Mouse (Mus musculus) embryonic facial prominence, embryonic 12.5 days (tissue): Measurements from ENCODE around the gene Vcl. TPM values are rescaled to one million over a fixed set of nuclear protein-coding genes. Genes with fewer than 3 reads are reported as not detected.

ENCODE experiments used
- ATAC-seq: fragments of 200-750 bp; cut with Nextera tagmentation; 2 replicates; pipeline ENCODE4 v1.8.0; 2017; ENCODE audit not compliant: insufficient number of reproducible peaks, insufficient read depth, low FRiP score, low TSS enrichment
- H3K27ac ChIP-seq: fragments of 300-500 bp; sonication (generic); 2 replicates; pipeline ENCODE4 v1.5.1; 2016; ENCODE audit warnings: mild to moderate bottlenecking
- H3K27me3 ChIP-seq: fragments of 300-500 bp; sonication (generic); 2 replicates; pipeline ENCODE4 v1.6.1; 2016; ENCODE audit warnings: mild to moderate bottlenecking, moderate library complexity
- H3K36me3 ChIP-seq: fragments of 300-500 bp; sonication (generic); 2 replicates; pipeline ENCODE4 v1.6.1; 2016; ENCODE audit warnings: mild to moderate bottlenecking
- H3K4me1 ChIP-seq: fragments of 300-500 bp; sonication (generic); 2 replicates; pipeline ENCODE4 v1.6.1; 2016
- H3K4me2 ChIP-seq: fragments of 300-500 bp; sonication (generic); replicated peaks from 2 replicates; pipeline ENCODE4 v1.6.1; 2016; ENCODE audit warnings: mild to moderate bottlenecking, moderate library complexity
- H3K4me3 ChIP-seq: fragments of 300-500 bp; sonication (generic); 2 replicates; pipeline ENCODE4 v1.5.1; 2016; ENCODE audit warnings: mild to moderate bottlenecking
- H3K9ac ChIP-seq: fragments of 300-500 bp; sonication (generic); 2 replicates; pipeline ENCODE4 v1.6.1; 2016; ENCODE audit warnings: mild to moderate bottlenecking, moderate library complexity
- H3K9me3 ChIP-seq: fragments of 300-500 bp; sonication (generic); 2 replicates; pipeline ENCODE4 v1.6.1; 2016; ENCODE audit warnings: mild to moderate bottlenecking, moderate library complexity
- WGBS: fragments of 180-500 bp; shearing (Covaris S2); methylation state at CpG from one replicate; pipeline ENCODE4 v1.1.7; 2016; 5-methylcytosine and 5-hydroxymethylcytosine counted together
- polyA plus RNA-seq: library from polyadenylated mRNA; unstranded; fragments of >200 nt; fragmentation: Nextera tagmentation; extraction: Ambion mirVana; gene quantifications from 2 replicates; pipeline ENCODE4 v1.2.1, GENCODE M21; 2016

Vcl gene
- polyA plus RNA-seq, 1 experiment from 2014 or later: 49.9 TPM

DNA sequence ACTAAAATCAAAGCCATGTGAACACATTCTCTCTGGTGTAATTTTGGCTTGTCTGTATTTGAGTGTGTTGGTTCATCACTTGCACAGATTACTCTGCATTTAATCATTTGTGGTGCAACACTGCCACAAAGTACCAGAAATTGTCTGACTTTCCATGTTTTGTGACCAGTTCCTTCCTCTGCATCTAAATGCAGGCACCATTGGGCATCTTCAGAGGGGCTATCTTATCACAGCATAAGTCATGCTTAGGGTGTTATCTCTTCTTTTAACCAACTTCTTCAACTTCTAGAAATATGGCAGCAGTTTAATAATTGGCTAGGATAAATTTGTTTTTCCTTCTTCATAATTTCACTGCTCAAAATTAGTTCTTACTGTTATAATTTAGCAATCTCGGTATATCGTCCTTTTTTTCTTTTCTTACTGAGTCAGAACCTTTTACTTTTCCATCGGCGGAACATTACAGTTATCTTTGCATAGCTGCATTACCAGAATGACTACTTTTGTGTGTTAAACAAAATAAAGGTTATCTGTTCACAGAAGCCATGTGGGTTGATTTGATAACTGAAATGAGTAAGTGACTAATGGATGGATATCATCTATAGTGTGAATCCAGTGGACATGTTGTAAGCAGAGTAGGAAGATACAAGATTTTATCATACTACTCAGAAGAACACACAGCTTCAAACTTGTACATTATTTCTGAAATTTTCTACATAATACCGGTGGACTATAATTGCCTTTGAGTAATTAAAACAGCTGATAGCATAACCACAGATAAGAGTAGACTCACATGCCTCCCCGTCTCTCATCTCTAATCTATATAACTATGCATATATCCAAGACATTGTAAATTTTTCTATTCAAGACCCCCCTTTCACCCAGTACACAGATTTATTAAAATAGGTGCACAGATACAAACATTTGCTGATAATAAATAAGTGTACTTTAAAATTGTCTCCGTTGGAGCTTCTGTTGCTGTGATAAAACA is 12.3 kb upstream of the Vcl start:
- no peak overlapping the region for H3K9ac ChIP-seq
- H3K4me1 ChIP-seq: no peaks in the 10 kb centered on the region
- H3K9me3 ChIP-seq: no peaks in the 10 kb centered on the region
- H3K27me3 ChIP-seq: no peaks in the 10 kb centered on the region
- 91% methylated on average over 7 of the region's 7 CpGs for WGBS
- no peak overlapping the region for H3K4me2 ChIP-seq
- ATAC-seq: no peak
- no peaks in the 10 kb centered on the region for H3K36me3 ChIP-seq
- no peak overlapping the region for H3K4me3 ChIP-seq
- H3K27ac ChIP-seq: no peak overlapping the region

DNA sequence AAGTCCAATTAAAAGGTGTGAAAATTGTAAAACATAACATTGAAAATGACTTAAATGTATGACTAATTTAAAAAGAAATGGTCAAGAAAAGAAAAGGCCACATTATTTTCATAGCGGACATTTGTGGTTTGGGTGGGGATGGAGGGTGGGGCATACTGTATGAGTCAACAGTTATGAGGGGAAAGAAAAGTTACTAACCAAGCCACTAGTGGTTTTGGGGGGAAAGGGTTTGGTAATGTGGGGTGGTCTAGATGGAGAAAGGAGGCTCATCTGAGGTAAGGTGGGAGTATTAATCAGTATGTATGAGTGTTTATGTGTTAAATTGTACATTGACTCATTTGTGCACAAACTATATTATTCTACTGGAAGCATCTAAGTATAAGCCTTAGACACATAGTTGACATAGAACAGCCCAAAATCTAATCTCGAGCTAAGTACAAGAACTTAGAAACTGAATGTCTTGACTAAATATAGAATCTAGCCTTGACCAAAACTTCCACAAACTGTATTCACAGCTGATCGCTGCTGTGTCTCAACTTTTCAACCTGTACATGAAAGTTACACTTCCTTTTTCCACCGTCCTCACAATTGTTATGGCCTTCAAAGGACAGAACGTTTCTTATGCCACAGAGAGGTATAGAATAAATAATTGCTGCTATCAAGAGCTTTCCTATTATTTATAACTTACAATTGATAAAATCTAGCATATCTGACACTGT is 5.0 kb upstream of the Vcl start:
- 85% methylated on average over 5 of the region's 5 CpGs for WGBS
- H3K9me3 ChIP-seq: no peaks in the 10 kb centered on the region
- ATAC-seq: no peak

DNA sequence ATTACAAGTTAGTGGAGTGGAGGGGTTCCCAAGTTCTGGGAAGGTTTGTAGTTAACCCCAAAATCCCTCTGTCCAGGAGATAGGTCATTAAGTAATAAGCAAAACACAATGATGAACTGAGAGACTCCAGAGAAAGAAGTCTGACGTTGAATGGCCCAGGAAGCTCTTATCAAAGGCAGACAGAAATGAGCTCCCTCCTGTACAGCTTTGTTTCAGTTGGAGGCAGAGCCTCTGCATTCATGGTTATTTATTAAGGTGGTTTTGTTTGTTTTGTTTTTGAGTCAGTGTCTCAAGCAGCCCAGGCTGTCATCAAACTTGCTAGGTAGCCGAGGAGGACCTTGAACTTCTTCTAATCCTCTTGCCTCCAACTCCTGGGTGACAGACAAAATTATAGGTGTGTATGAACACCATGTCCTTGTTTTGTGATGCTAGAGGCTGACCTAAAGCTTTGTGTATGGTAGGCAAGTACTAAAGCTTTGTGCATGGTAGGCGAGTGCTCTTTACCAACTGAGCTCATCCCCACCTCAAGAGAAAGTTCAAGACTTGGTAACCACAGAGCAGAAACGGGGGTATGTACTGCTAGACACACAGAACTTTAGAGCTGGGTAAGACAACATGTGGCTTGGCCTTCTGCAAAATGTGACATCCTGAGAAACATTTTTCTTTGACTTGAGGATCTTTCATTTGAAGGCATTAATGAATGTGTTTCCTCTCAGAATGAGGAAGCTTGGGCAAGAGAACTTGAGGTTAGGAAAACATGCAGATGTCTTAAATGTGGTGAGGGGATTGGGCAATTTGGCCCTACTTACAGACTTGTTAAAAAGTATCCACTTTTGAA is 1.5 kb upstream of the Vcl start:
- H3K27me3 ChIP-seq: no peaks in the 10 kb centered on the region
- H3K4me1 ChIP-seq: peaks cover 16% of the 10 kb centered on the region
- H3K9ac ChIP-seq: no peak overlapping the region
- WGBS: 80% methylated on average over 4 of the region's 4 CpGs
- ATAC-seq: no peak
- H3K4me3 ChIP-seq: no peak overlapping the region
- H3K4me2 ChIP-seq: no peak overlapping the region
- no peaks in the 10 kb centered on the region for H3K9me3 ChIP-seq
- no peaks in the 10 kb centered on the region for H3K36me3 ChIP-seq
- H3K27ac ChIP-seq: no peak overlapping the region

More for the DNA sequence above, 5.0 kb upstream of the Vcl start:
- H3K4me1 ChIP-seq: no peaks in the 10 kb centered on the region
- H3K36me3 ChIP-seq: no peaks in the 10 kb centered on the region
- no peak overlapping the region for H3K27ac ChIP-seq
- no peak overlapping the region for H3K4me3 ChIP-seq
- no peaks in the 10 kb centered on the region for H3K27me3 ChIP-seq
- H3K4me2 ChIP-seq: no peak overlapping the region
- no peak overlapping the region for H3K9ac ChIP-seq

DNA sequence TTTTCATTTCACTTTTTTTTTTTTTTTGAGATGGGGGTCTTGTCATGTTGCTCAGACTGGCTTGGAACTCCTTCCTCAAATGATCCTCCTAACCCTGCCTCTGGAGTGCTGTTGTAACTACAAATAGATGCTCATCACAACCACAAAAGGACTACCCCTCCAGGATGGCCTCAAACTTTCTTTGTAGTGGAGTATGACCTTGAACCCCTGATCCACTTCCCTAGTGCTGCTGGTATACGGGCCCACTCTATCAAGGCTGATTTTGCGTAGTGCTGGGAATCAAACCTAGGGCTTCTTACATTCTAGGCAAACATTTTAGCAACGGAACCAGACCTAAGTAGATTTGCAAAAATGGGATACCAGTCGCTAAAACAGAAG is 901 bp upstream of the Vcl start:
- H3K27ac ChIP-seq: peak overlapping the region; percentile 69
- no peaks in the 10 kb centered on the region for H3K9me3 ChIP-seq
- peaks cover 16% of the 10 kb centered on the region for H3K4me1 ChIP-seq
- ATAC-seq: no peak
- no peaks in the 10 kb centered on the region for H3K36me3 ChIP-seq
- H3K4me2 ChIP-seq: peak overlapping the region; percentile 82
- H3K27me3 ChIP-seq: no peaks in the 10 kb centered on the region
- H3K4me3 ChIP-seq: peak overlapping the region; percentile 90
- WGBS: 21% methylated on average over 4 of the region's 4 CpGs
- peak overlapping the region; percentile 24 for H3K9ac ChIP-seq

DNA sequence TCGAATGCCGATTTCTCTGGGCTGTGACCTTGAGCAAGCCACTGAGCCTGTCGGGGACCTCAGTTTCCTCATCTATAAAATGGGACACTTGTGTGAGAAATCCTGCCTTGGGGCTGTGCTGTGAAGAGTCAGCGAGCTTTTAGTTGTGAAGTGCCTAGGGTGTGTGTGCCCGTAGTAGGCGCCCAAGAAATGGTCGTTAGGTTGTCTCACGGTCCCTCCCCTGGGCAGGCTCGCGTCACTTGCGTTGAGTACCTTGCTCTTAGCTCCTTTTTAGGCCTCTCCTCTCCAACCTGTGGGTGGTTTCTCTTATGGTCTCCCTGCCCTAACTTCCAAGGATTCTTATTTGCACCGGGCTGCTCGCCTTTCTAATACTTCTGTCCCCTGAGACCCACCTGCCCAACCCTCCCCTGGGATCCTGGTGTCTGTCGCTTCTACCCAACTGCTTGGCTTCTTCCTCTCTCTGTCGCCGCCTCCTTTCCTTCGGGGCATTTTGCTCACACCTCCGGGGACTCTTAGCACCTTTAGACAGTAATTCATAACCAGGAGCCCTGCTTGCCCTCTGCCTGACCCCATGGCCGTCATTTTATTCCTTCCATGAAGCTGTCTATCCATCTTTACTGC is 726 bp downstream of the Vcl start:
- Histone ChIP-seq H3K4me1 (peaks cover 16% of the 10 kb centered on the region), H3K9me3 (no peaks in the 10 kb centered on the region), H3K4me3 (peak overlapping the region; percentile 90), H3K27ac (peak overlapping the region; percentile 86), H3K36me3 (no peaks in the 10 kb centered on the region), H3K27me3 (no peaks in the 10 kb centered on the region), H3K4me2 (peak overlapping the region; percentile 82), H3K9ac (peak overlapping the region; percentile 80)
- no peak for ATAC-seq
- 1% methylated on average over 19 of the region's 19 CpGs for WGBS

DNA sequence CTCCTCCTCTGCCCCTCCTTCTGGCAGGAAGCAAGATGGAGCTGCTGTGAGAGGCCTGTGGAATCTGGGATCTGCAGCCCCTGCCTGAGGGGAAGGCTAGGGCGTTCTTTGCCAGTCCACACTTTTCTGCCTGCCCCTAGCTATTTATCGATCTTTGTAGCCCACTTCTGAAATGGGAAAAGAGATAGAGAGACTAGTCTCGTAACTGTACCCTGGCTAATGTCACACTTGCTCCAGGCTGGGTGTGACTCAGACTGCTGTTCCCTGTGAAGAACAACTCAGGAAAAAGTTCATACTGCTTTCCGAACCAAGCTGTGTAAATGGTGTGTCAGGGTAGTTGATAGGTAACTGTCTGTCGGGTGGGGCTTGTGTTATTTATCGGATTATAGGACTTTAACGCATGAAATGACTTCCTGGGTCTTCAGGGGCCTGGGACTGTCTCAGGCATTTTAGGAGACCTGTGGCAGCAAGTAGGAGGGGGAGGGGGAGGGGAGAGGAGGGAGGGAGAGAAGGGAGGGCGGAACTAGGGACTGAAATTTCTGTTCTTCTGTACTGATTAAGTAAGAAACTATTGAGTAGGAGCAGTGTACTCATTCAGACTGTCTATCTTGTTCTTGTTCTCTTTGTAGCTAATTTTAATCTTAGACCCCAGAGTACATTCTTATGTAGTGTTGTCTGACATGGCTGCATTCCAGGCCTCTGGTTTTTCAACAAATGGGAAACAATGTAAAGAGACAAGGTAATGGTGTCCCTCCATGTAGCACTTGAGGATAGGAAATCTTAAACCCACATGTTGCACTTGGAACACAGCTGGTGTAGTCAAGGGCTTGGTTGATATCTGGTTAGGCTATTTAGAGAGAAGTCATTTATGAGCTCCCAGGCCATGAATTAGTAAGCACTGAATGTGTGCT is 1.5 kb downstream of the Vcl start:
- Histone ChIP-seq H3K4me1 (peaks cover 16% of the 10 kb centered on the region), H3K9ac (peak overlapping the region; percentile 80), H3K36me3 (no peaks in the 10 kb centered on the region), H3K9me3 (no peaks in the 10 kb centered on the region), H3K4me3 (peak overlapping the region; percentile 90), H3K27ac (peak overlapping the region; percentile 36; the same call in 1 of the 2 replicates), H3K27me3 (no peaks in the 10 kb centered on the region), H3K4me2 (peak overlapping the region; percentile 82)
- WGBS: 30% methylated on average over 8 of the region's 8 CpGs
- ATAC-seq: no peak

DNA sequence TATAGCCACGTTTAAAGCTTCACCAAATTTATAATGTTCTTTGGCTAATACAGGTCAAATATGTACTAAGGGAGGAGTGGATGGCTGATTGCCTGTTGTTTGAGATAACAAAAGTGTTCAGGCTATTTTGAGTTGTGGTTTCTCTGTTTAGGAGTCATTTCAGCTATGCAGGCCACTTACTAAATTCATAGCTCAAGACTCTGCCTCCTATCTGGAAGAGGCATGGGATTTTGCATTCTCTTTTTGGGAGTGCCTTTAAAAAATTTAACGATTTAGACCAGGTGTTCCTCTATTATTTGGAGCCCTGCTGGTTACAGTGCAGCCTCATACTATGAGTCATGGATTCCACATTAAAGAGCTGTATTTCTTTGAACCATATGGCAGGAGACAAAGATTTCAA is 9.2 kb downstream of the Vcl start:
- Histone ChIP-seq H3K4me1 (no peaks in the 10 kb centered on the region), H3K4me2 (no peak overlapping the region), H3K27ac (no peak overlapping the region), H3K27me3 (no peaks in the 10 kb centered on the region), H3K9ac (no peak overlapping the region), H3K9me3 (no peaks in the 10 kb centered on the region), H3K4me3 (no peak overlapping the region), H3K36me3 (no peaks in the 10 kb centered on the region)
- WGBS: 65% methylated on average over 2 of the region's 2 CpGs
- no peak for ATAC-seq

DNA sequence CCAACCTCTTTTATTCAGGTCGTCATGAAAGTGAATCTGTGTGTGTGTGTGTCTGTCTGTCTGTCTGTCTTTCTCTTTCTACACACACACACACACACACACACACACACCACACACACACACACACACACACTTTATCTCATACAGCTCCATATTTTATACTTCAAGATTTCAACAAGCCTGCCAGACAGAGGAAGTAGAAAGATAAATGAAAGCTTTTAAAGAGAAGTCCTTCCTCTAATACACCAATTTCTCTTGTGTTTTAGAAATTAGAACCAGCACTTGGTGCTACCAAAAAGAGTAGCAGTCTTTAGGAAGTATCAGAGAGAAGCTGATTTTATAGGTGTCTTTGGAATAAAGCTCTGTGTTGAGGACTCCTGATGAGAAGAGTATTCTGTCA is 9.7 kb downstream of the Vcl start:
- H3K9me3 ChIP-seq: no peaks in the 10 kb centered on the region
- no peaks in the 10 kb centered on the region for H3K27me3 ChIP-seq
- H3K9ac ChIP-seq: no peak overlapping the region
- H3K4me1 ChIP-seq: no peaks in the 10 kb centered on the region
- no peak overlapping the region for H3K4me2 ChIP-seq
- WGBS: 71% methylated on average over 1 of the region's 1 CpGs
- no peak overlapping the region for H3K27ac ChIP-seq
- no peak for ATAC-seq
- H3K36me3 ChIP-seq: no peaks in the 10 kb centered on the region
- H3K4me3 ChIP-seq: no peak overlapping the region

DNA sequence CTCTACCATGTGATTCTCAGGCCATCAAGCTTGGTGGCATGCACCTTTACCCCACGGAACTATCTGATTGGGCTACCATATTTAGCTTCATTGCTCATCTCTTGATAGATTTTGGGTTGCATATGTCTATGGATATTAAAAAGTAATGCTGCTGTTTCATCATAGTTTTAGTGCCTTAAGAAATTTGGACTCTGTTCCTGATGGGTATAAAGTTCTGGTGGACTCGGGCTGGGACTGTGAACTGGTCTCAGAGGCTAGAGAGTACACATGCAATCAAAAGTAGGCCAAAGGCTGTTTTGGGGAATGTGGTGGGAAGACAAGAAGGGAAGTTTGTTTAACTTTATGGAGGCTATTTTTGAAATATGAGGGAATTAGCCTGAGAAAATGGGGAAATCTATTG is 16.1 kb downstream of the Vcl start:
- H3K36me3 ChIP-seq: no peaks in the 10 kb centered on the region
- H3K4me3 ChIP-seq: no peak overlapping the region
- H3K4me1 ChIP-seq: no peaks in the 10 kb centered on the region
- H3K9me3 ChIP-seq: no peaks in the 10 kb centered on the region
- H3K27ac ChIP-seq: no peak overlapping the region
- no peak for ATAC-seq
- H3K9ac ChIP-seq: no peak overlapping the region
- no peak overlapping the region for H3K4me2 ChIP-seq
- 92% methylated on average over 2 of the region's 2 CpGs for WGBS
- no peaks in the 10 kb centered on the region for H3K27me3 ChIP-seq

DNA sequence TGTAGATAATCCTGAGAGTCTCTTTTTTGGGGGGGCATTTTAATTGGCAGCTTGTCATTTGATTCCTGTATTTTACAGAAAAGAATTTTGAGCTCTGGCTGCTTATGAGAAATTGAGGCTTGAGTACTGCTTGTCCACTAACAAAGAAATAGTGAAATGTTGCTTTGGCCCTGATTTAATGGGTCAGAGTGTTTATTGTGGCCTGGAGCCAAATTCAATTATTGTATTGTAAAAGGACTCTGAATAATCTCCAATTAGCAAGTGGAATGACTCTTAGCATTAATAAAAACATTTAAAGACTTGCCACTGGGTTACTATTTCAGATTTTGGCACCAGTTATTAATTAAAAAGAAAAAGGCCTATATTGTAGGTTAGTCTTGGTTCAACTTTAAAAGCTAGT is 26.8 kb downstream of the Vcl start:
- no peak overlapping the region for H3K4me3 ChIP-seq
- H3K27me3 ChIP-seq: no peaks in the 10 kb centered on the region
- no peaks in the 10 kb centered on the region for H3K9me3 ChIP-seq
- no peak overlapping the region for H3K4me2 ChIP-seq
- no peak overlapping the region for H3K27ac ChIP-seq
- no peak for ATAC-seq
- no peaks in the 10 kb centered on the region for H3K36me3 ChIP-seq
- no peak overlapping the region for H3K9ac ChIP-seq
- H3K4me1 ChIP-seq: peaks cover 5% of the 10 kb centered on the region; the same call in 1 of the 2 replicates
